32 mouse cellular contexts compared by ENCODE assay signal in genomic region chr15:19549757-19550156, GRCm38 (mm10).
"Had no signal": no experiment of that assay in that cellular context is flagged by ENCODE, and none has a peak within 500 bp of the region (broad histone marks: within the 10 kb centered on the region; RNA-seq: fewer than 3 reads in every experiment).

No protein-coding gene starts in this region.

- H3K27ac ChIP-seq: left cerebral cortex, adult 2 months; limb, embryonic 10.5 days; limb, embryonic 12.5 days; limb, embryonic 13.5 days; limb, embryonic 15.5 days; liver, embryonic 12.5 days; liver, embryonic 13.5 days; liver, embryonic 14.5 days; liver, embryonic 15.5 days; lung, embryonic 15.5 days; macrophage; midbrain, embryonic 10.5 days; midbrain, embryonic 12.5 days; midbrain, embryonic 13.5 days; midbrain, embryonic 15.5 days; neural tube, embryonic 12.5 days had no signal

- H3K27me3 ChIP-seq: limb, embryonic 12.5 days; limb, embryonic 13.5 days; limb, embryonic 15.5 days; liver, embryonic 12.5 days; liver, embryonic 13.5 days; liver, embryonic 15.5 days; lung, embryonic 15.5 days; megakaryocyte, embryonic 14.5 days; midbrain, embryonic 12.5 days; midbrain, embryonic 13.5 days; midbrain, embryonic 15.5 days; neural tube, embryonic 12.5 days had no signal

- H3K9me3 ChIP-seq: limb, embryonic 10.5 days; limb, embryonic 12.5 days; limb, embryonic 13.5 days; limb, embryonic 15.5 days; liver, embryonic 12.5 days; liver, embryonic 13.5 days; liver, embryonic 15.5 days; lung, embryonic 15.5 days; megakaryocyte, embryonic 14.5 days; midbrain, embryonic 10.5 days; midbrain, embryonic 12.5 days; midbrain, embryonic 13.5 days; midbrain, embryonic 15.5 days; neural tube, embryonic 12.5 days had no signal

- H3K9ac ChIP-seq: limb, embryonic 12.5 days; limb, embryonic 13.5 days; limb, embryonic 15.5 days; liver, embryonic 12.5 days; liver, embryonic 13.5 days; liver, embryonic 14.5 days; liver, embryonic 15.5 days; lung, embryonic 14.5 days; lung, embryonic 15.5 days; midbrain, embryonic 12.5 days; midbrain, embryonic 13.5 days; midbrain, embryonic 15.5 days; neural tube, embryonic 12.5 days had no signal

- H3K4me3 ChIP-seq: left cerebral cortex, adult 2 months; limb, embryonic 10.5 days; limb, embryonic 12.5 days; limb, embryonic 13.5 days; limb, embryonic 15.5 days; liver, embryonic 12.5 days; liver, embryonic 13.5 days; liver, embryonic 15.5 days; lung, embryonic 15.5 days; megakaryocyte, embryonic 14.5 days; midbrain, embryonic 10.5 days; midbrain, embryonic 12.5 days; midbrain, embryonic 13.5 days; midbrain, embryonic 15.5 days; myocyte; neural tube, embryonic 12.5 days had no signal

- DNase-seq: left cerebral cortex, postnatal 4 days; liver; liver, embryonic 13.5 days; lung, adult 18-20 months; lung, adult 2 months; lung, embryonic 14.5 days; lung, postnatal 10 days; lung, postnatal 14 days; lung, postnatal 36 days; lung, postnatal 4 days; midbrain, embryonic 14.5 days had no signal

- H3K36me3 ChIP-seq: limb, embryonic 10.5 days; limb, embryonic 12.5 days; limb, embryonic 13.5 days; limb, embryonic 15.5 days; liver, embryonic 12.5 days; liver, embryonic 13.5 days; liver, embryonic 15.5 days; lung, embryonic 15.5 days; midbrain, embryonic 10.5 days; midbrain, embryonic 12.5 days; midbrain, embryonic 13.5 days; midbrain, embryonic 15.5 days; neural tube, embryonic 12.5 days had no signal

- H3K4me1 ChIP-seq: limb, embryonic 10.5 days; limb, embryonic 12.5 days; limb, embryonic 13.5 days; limb, embryonic 15.5 days; liver, embryonic 12.5 days; liver, embryonic 13.5 days; liver, embryonic 15.5 days; lung, embryonic 15.5 days; megakaryocyte, embryonic 14.5 days; midbrain, embryonic 10.5 days; midbrain, embryonic 12.5 days; midbrain, embryonic 13.5 days; midbrain, embryonic 15.5 days; neural tube, embryonic 12.5 days had no signal

- H3K4me2 ChIP-seq: limb, embryonic 12.5 days; limb, embryonic 13.5 days; limb, embryonic 15.5 days; liver, embryonic 11.5 days; liver, embryonic 12.5 days; liver, embryonic 13.5 days; liver, embryonic 15.5 days; lung, embryonic 14.5 days; lung, embryonic 15.5 days; midbrain, embryonic 11.5 days; midbrain, embryonic 12.5 days; midbrain, embryonic 13.5 days; midbrain, embryonic 15.5 days; neural tube, embryonic 12.5 days had no signal

- ATAC-seq: liver, embryonic 12.5 days; lung, postnatal 0 days; midbrain, embryonic 13.5 days; midbrain, embryonic 15.5 days; midbrain, embryonic 16.5 days had no signal
